Mouse (Mus musculus): ENCODE results near the gene Cnot6l.
A peak's percentile ranks its signal among the peaks of the same experiment; 100 is the strongest.

Cnot6l gene

GRCm38 (mm10) chr5:96161578-96162398 lies 2.2 kb downstream of the Cnot6l start:
- DNase-seq (ENCODE audit: low spot score): peak; percentile 30

GRCm38 (mm10) chr5:96161263-96161577 lies 2.8 kb downstream of the Cnot6l start:
- DNase-seq (ENCODE audit: low spot score): no peak

- DNase-seq (ENCODE audit: low spot score): no peak
Measured at GRCm38 (mm10) chr5:96160467-96161262, 3.3 kb downstream of the Cnot6l start.

- no peak for DNase-seq (ENCODE audit: low spot score)
Measured at GRCm38 (mm10) chr5:96142351-96142750, 21.6 kb downstream of the Cnot6l start.

- no peak for DNase-seq (ENCODE audit: low spot score)
Measured at GRCm38 (mm10) chr5:96130683-96131082, 33.3 kb downstream of the Cnot6l start.

- no peak for DNase-seq (ENCODE audit: low spot score)
Measured at GRCm38 (mm10) chr5:96126856-96127255, 37.1 kb downstream of the Cnot6l start.

- DNase-seq (ENCODE audit: low spot score): no peak
Measured at GRCm38 (mm10) chr5:96114943-96115342, 49.0 kb downstream of the Cnot6l start.

- DNase-seq (ENCODE audit: low spot score): no peak
Measured at GRCm38 (mm10) chr5:96104644-96105043, 59.3 kb downstream of the Cnot6l start.

GRCm38 (mm10) chr5:96091468-96091867 lies 72.5 kb downstream of the Cnot6l start:
- DNase-seq (ENCODE audit: low spot score): no peak

GRCm38 (mm10) chr5:96085324-96085723 lies 78.6 kb downstream of the Cnot6l start:
- no peak for DNase-seq (ENCODE audit: low spot score)

GRCm38 (mm10) chr5:96079026-96079425 lies 84.9 kb downstream of the Cnot6l start:
- no peak for DNase-seq (ENCODE audit: low spot score)

- no peak for DNase-seq (ENCODE audit: low spot score)
Measured at GRCm38 (mm10) chr5:96065591-96065990, 98.4 kb downstream of the Cnot6l start.

- DNase-seq (ENCODE audit: low spot score): no peak
Measured at GRCm38 (mm10) chr5:96042492-96042891, 121.5 kb downstream of the Cnot6l start.

- no peak for DNase-seq (ENCODE audit: low spot score)
Measured at GRCm38 (mm10) chr5:96041507-96042104, 122.4 kb downstream of the Cnot6l start.

- DNase-seq (ENCODE audit: low spot score): no peak
Measured at GRCm38 (mm10) chr5:96039188-96039840, 124.7 kb downstream of the Cnot6l start.

- DNase-seq (ENCODE audit: low spot score): no peak
Measured at GRCm38 (mm10) chr5:96037684-96038121, 126.3 kb downstream of the Cnot6l start.

GRCm38 (mm10) chr5:96036125-96036672 lies 127.8 kb downstream of the Cnot6l start:
- no peak for DNase-seq (ENCODE audit: low spot score)

- no peak for DNase-seq (ENCODE audit: low spot score)
Measured at GRCm38 (mm10) chr5:96034101-96034500, 129.9 kb downstream of the Cnot6l start.

GRCm38 (mm10) chr5:96029821-96030220 lies 134.2 kb downstream of the Cnot6l start:
- no peak for DNase-seq (ENCODE audit: low spot score)

All from ovary, adult 18-20 months (tissue).